ENCODE assay signal across 8 mouse cellular contexts in genomic region chr17:35088825-35089644, GRCm38 (mm10). TPM values are rescaled to one million over a fixed set of nuclear protein-coding genes. Genes with fewer than 3 reads are reported as not detected.
A peak's percentile ranks its signal among the peaks of the same experiment; 100 is the strongest.
DNase-seq lines count a peak whose midpoint lies in the region; ATAC-seq lines count a peak whose summit lies in the region.

Abhd16a (plus strand) TSS chr17:35089263.

- peaks cover 41% of the 10 kb centered on the region for H3K36me3 ChIP-seq in megakaryocyte, embryonic 14.5 days (replicated peaks; ENCODE audit: low read length)

- H3K4me3 ChIP-seq in megakaryocyte, embryonic 14.5 days (replicated peaks) = peak within 1 kb of the TSS; percentile 96

- H3K9me3 ChIP-seq in megakaryocyte, embryonic 14.5 days = no peaks in the 10 kb centered on the region

- peak; percentile 94 for ATAC-seq in common myeloid progenitor, adult 5-6 weeks (replicated peaks; ENCODE audit: low read depth, poor library complexity, severe bottlenecking)

- H3K27me3 ChIP-seq in megakaryocyte, embryonic 14.5 days (replicated peaks) = no peaks in the 10 kb centered on the region

- DNase-seq in ZHBTc4 (ENCODE audit: low read depth, low spot score) = peak; percentile 97
- DNase-seq in gastrocnemius, adult 8-10 months (ENCODE audit: low spot score in 2 of 2) = peak; percentile 93 to 94
- peak; percentile 60 for DNase-seq in hindlimb bud, embryonic 11.5 days (ENCODE audit: extremely low spot score, low read depth, low spot score)
- DNase-seq in left cerebral cortex, adult 8-10 months (ENCODE audit: low spot score in 2 of 2) = peak; percentile 93
- DNase-seq in right cerebral cortex, postnatal 10 days (ENCODE audit: low spot score in 2 of 2) = peak; percentile 96
- DNase-seq in urinary bladder, postnatal 25 days (ENCODE audit: low spot score) = peak; percentile 88

- H3K4me1 ChIP-seq in megakaryocyte, embryonic 14.5 days = peaks cover 69% of the 10 kb centered on the region

RNA-seq across cellular contexts. Expression of gene Abhd16a, which starts in this region (rescaled TPM):
- 33.1 and 38.8 TPM in 2 replicates for total RNA-seq in common myeloid progenitor, adult 5-6 weeks (2017)
- 100 to 1,000 TPM in 1 of 4 experiments, 10 to 100 TPM in 3; 84.1 to 107 (median 92.9) TPM for total RNA-seq in gastrocnemius, adult 8-10 months (2022)
- total RNA-seq in left cerebral cortex, adult 8-10 months (2022) = 100 to 1,000 TPM; 117 to 125 (median 121) TPM
- polyA plus RNA-seq in megakaryocyte, embryonic 14.5 days (2012; ENCODE audit: insufficient read depth, low replicate concordance) = 211 and 290 TPM in 2 replicates

Comparison
In these comparisons a context has a peak if more than half of its experiments do, and no peak if none do; other contexts are left out.
1. Peak in every context shown above with its lines: DNase-seq, ATAC-seq and H3K4me3 ChIP-seq.